Mouse (Mus musculus) testis, adult 2 months (tissue): ENCODE measurements around the gene Syne2.

Source experiments
- CTCF ChIP-seq: fragments of 200-500 bp; IDR thresholded peaks from 2 replicates; pipeline ENCODE4 v1.5.1; 2012; ENCODE audit warnings: low read depth, mild to moderate bottlenecking, inconsistent platforms, low read length, moderate library complexity; ENCODE audit not compliant: control insufficient read depth, insufficient read depth, insufficient replicate concordance
- POLR2A ChIP-seq: fragments of 200-500 bp; IDR thresholded peaks from 2 replicates; pipeline ENCODE4 v1.6.1; 2012; ENCODE audit warnings: low read depth, mild to moderate bottlenecking, inconsistent platforms, low read length, moderate library complexity; ENCODE audit not compliant: control insufficient read depth

DNA sequence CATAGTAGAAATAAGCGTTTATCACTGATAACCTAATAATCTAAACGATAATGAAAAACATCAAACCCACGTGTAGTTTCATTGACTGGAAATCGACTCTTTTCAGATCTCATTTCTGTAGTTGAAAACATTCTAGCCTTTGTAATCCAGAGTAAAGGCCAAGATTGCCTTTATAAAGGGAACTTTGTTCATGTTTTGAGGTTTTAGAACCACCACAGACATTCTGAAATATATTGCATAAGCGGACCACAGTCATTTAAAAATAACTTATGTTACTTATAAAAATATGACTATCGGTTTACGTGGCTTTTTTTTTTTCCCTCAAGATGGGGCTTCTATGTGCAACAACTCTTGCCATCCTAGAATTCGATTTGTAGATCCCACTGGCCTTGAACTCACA is 33.5 kb downstream of the Syne2 start:
- TF ChIP-seq CTCF (no peak), POLR2A (no peak)
